Mouse (Mus musculus) hindbrain, embryonic 11.5 days (tissue): ENCODE data around the gene Zfp967. TPM values are rescaled to one million over a fixed set of nuclear protein-coding genes. Genes with fewer than 3 reads are reported as not detected.
"Not testable (repeated sequence)": the region's sequence is repeated elsewhere in the genome, so short reads cannot be mapped to it uniquely, and the experiment has no call there.

Source experiments
- ATAC-seq: fragments of 200-750 bp; cut with Nextera tagmentation; 2 replicates; pipeline ENCODE4 v1.8.0; 2017; ENCODE audit warnings: mild to moderate bottlenecking, moderate TSS enrichment, moderate library complexity; ENCODE audit not compliant: low FRiP score
- DNase-seq: peaks from one replicate; pipeline ENCODE4 v3.0.0-alpha.2; 2015; ENCODE audit warnings: low spot score
- H3K27ac ChIP-seq: fragments of 300-500 bp; sonication (generic); 2 replicates; pipeline ENCODE4 v1.5.1; 2014; ENCODE audit warnings: mild to moderate bottlenecking, low read depth, low read length
- H3K27me3 ChIP-seq: fragments of 300-500 bp; sonication (generic); 2 replicates; pipeline ENCODE4 v1.6.1; 2014; ENCODE audit warnings: mild to moderate bottlenecking, low read length, moderate library complexity, mixed read lengths; ENCODE audit not compliant: control insufficient read depth, insufficient read depth
- H3K36me3 ChIP-seq: fragments of 300-500 bp; sonication (generic); 2 replicates; pipeline ENCODE4 v1.6.1; 2014; ENCODE audit warnings: mild to moderate bottlenecking, low read length, moderate library complexity, mixed read lengths; ENCODE audit not compliant: control insufficient read depth, insufficient read depth
- H3K4me1 ChIP-seq: fragments of 300-500 bp; sonication (generic); replicated peaks from 2 replicates; pipeline ENCODE4 v1.6.1; 2014; ENCODE audit warnings: low read length, mixed read lengths; ENCODE audit not compliant: control insufficient read depth, insufficient read depth
- H3K4me2 ChIP-seq: fragments of 300-500 bp; sonication (generic); replicated peaks from 2 replicates; pipeline ENCODE4 v1.6.1; 2014; ENCODE audit warnings: mild to moderate bottlenecking, low read depth, low read length
- H3K4me3 ChIP-seq: fragments of 300-500 bp; sonication (generic); 2 replicates; pipeline ENCODE4 v1.5.1; 2014; ENCODE audit warnings: low read depth, low read length
- H3K9ac ChIP-seq: fragments of 300-500 bp; sonication (generic); 2 replicates; pipeline ENCODE4 v1.6.1; 2014; ENCODE audit warnings: low read depth, low read length
- H3K9me3 ChIP-seq: fragments of 300-500 bp; sonication (generic); 2 replicates; pipeline ENCODE4 v1.6.1; 2016; ENCODE audit warnings: low read length; ENCODE audit not compliant: control insufficient read depth
- WGBS: fragments of 180-500 bp; shearing (Covaris S2); extraction: QIAGEN DNeasy Blood & Tissue Kit; methylation state at CpG from one replicate; pipeline ENCODE4 v1.1.7; 2014; 5-methylcytosine and 5-hydroxymethylcytosine counted together
- polyA plus RNA-seq: library from polyadenylated mRNA; unstranded; fragments of >200 nt; fragmentation: Nextera tagmentation; extraction: Ambion mirVana; gene quantifications from 2 replicates; pipeline ENCODE4 v1.2.1, GENCODE M21; 2014

Gene Zfp967
- not detected in 2 replicates for polyA plus RNA-seq

DNA sequence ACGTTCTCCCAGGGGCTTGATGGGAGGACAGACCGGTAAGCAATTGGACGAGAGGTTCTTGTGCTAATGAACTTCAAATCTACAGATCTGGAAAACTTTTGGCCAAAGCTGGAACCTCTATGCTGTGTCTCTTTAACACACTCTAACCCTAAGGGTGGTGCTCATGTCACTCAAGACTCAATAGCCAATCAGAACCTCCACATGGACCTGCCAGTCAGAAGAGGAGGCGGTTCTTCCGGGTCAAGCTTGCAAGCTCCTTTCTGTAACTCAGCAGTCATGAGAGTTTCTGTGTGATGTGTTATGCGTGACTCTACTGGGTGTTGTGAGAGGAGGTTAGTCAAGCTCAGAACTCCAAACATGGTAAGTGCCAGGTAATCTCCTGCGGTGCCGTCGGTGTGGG is at the start of gene Zfp967:
Gene Zfp967 (plus strand): TSS at position 301 of the 400 bp plus-strand sequence.
- not testable (repeated sequence) for H3K4me2 ChIP-seq, H3K27ac ChIP-seq, H3K4me3 ChIP-seq, H3K27me3 ChIP-seq, H3K9me3 ChIP-seq, H3K36me3 ChIP-seq, H3K4me1 ChIP-seq, ATAC-seq, DNase-seq, H3K9ac ChIP-seq
- WGBS = no CpG with 5 or more reads among the region's 9 CpGs

DNA sequence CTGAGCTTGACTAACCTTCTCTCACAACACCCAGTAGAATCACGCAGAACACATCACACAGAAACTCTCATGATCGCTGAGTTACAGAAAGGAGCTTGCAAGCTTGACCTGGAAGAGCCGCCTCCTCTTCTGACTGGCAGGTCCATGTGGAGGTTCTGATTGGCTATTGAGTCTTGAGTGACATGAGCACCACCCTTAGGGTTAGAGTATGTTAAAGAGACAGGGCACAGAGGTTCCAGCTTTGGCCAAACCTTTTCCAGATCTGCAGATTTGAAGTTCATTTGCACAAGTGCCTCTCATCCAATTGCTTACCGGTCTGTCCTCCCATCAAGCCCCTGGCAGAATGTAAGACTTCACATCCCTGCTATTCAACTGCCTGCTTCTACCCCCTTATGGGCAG is 34.2 kb upstream of the Zfp967 start, which contains the start of gene Gm14434:
Gene Gm14434 (minus strand): TSS at position 101 of the 400 bp plus-strand sequence.
- ATAC-seq, H3K27ac ChIP-seq, H3K9me3 ChIP-seq, H3K9ac ChIP-seq, DNase-seq, H3K4me1 ChIP-seq, H3K27me3 ChIP-seq, H3K36me3 ChIP-seq, H3K4me3 ChIP-seq, H3K4me2 ChIP-seq: not testable (repeated sequence)
- no CpG with 5 or more reads among the region's 4 CpGs for WGBS

Other genes starting within 250 kb of the Zfp967 start
- gene Gm11009, start 201.6 kb upstream of the Zfp967 start, polyA plus RNA-seq = not detected in 2 replicates
- 10.2 and 11.3 TPM in 2 replicates for gene Gm14435, start 97.5 kb upstream of the Zfp967 start, polyA plus RNA-seq
- 1.9 and 8.7 TPM in 2 replicates for gene Gm14434, start 34.3 kb upstream of the Zfp967 start, polyA plus RNA-seq
- gene Gm14308, start 115.3 kb downstream of the Zfp967 start, polyA plus RNA-seq = 14.2 and 27.4 TPM in 2 replicates
- 8.9 and 10.6 TPM in 2 replicates for gene Zfp973, start 149.5 kb downstream of the Zfp967 start, polyA plus RNA-seq
- gene Gm14305, start 187.3 kb downstream of the Zfp967 start, polyA plus RNA-seq = 34.0 and 36.0 TPM in 2 replicates